9 mouse cellular contexts compared by ENCODE assay signal in the genomic region with DNA sequence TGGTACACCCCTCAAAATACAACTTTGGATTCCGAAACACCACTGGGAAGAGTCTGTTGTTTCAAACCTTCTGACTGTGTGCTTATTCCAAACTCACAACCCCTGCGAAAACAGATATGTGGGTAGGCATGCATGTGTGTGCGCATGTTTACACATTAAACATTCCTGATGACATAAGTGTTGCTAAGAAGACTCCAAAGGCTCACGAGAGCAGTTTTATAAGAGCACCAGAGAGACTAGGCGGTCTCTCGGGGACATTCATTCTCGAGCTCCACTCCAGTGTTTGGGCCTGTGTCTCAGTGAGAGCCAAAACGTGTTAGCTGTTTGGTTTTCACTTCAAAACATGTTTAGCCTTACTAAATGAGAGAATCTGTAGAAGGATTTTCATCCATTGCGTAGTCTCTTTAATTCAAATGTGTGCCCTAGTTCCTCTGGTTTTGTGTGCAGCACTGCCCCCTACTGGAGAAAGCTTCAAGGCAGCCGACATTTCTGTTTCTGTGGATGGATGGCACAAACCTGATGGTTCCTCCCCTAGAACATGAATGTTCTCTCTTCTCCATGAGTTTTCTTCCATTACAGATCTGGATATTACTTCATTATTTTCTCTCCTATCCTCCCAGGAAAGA. TPM values are rescaled to one million over a fixed set of nuclear protein-coding genes. Genes with fewer than 3 reads are reported as not detected.
DNase-seq lines count a peak whose midpoint lies in the region; ATAC-seq and TF ChIP-seq lines count a peak whose summit lies in the region.
"Had no signal": no experiment of that assay in that cellular context is flagged by ENCODE, and none has a peak within 500 bp of the region (broad histone marks: within the 10 kb centered on the region; RNA-seq: fewer than 3 reads in every experiment).

No protein-coding gene starts in this region.

- H3K4me3 ChIP-seq in liver, adult 2 months (ENCODE audit: insufficient read depth, low read depth, low read length), result no peak overlapping the region
- no peak overlapping the region for H3K4me3 ChIP-seq in neural tube, embryonic 14.5 days (ENCODE audit: low read depth, low read length)
- H3K4me3 ChIP-seq: heart, embryonic 15.5 days had no signal

- H3K4me2 ChIP-seq in neural tube, embryonic 14.5 days (ENCODE audit: low read depth, low read length), result no peak overlapping the region
- H3K4me2 ChIP-seq: heart, embryonic 15.5 days had no signal

- H3K27ac ChIP-seq in liver, adult 2 months (replicated peaks; ENCODE audit: insufficient read depth, low read depth, low read length), result no peak overlapping the region
- H3K27ac ChIP-seq in neural tube, embryonic 14.5 days (ENCODE audit: low read depth, low read length), result no peak overlapping the region
- H3K27ac ChIP-seq: heart, embryonic 15.5 days had no signal

- no peaks in the 10 kb centered on the region for H3K9me3 ChIP-seq in neural tube, embryonic 14.5 days (ENCODE audit: control insufficient read depth, low read length)
- H3K9me3 ChIP-seq: heart, embryonic 15.5 days had no signal

- 66% methylated on average over 10 of the region's 10 CpGs for WGBS in liver, adult 2 months
- WGBS in neural tube, embryonic 14.5 days, result 62% methylated on average over 10 of the region's 10 CpGs

- no peak overlapping the region for H3K9ac ChIP-seq in liver, adult 2 months (ENCODE audit: low read depth, low read length)
- H3K9ac ChIP-seq in neural tube, embryonic 14.5 days (replicated peaks; ENCODE audit: low read depth, low read length), result no peak overlapping the region
- H3K9ac ChIP-seq: heart, embryonic 15.5 days had no signal

- H3K27me3 ChIP-seq in liver, adult 2 months (ENCODE audit: control insufficient read depth, insufficient read depth, low read length), result no peaks in the 10 kb centered on the region
- H3K27me3 ChIP-seq in neural tube, embryonic 14.5 days (ENCODE audit: control insufficient read depth, insufficient read depth, low read length), result no peaks in the 10 kb centered on the region

- TF ChIP-seq CTCF in liver, adult 2 months (IDR thresholded peaks at IDR 0.05; ENCODE audit: low read depth, low read length), result peak; percentile 71

- 0 out of 2 replicates have a peak, but pooled peaks cover 1% of the 10 kb centered on the region for H3K4me1 ChIP-seq in liver, adult 2 months (ENCODE audit: control insufficient read depth, insufficient read depth, low read length)
- H3K4me1 ChIP-seq in neural tube, embryonic 14.5 days (ENCODE audit: control insufficient read depth, insufficient read depth, low read length), result no peaks in the 10 kb centered on the region
- H3K4me1 ChIP-seq: heart, embryonic 15.5 days had no signal

- ATAC-seq in neural tube, embryonic 14.5 days (ENCODE audit: low read depth), result peak; percentile 58; the same call in 1 of the 2 replicates
- ATAC-seq in monocyte, adult 5-6 weeks (replicated peaks; ENCODE audit: insufficient number of reproducible peaks, low FRiP score, low TSS enrichment, poor library complexity, severe bottlenecking), result no peak

- peak; percentile 54 for DNase-seq in A20 (ENCODE audit: low read depth, low spot score)
- peak; percentile 20 for DNase-seq in MEL-GATA-1-ER (ENCODE audit: extremely low read depth, low read depth)
- DNase-seq in cerebellum, adult 9-10 months, result peak; percentile 37
- peak; percentile 22 to 65 for DNase-seq in frontal cortex, postnatal 10 days (ENCODE audit: low spot score in 2 of 2)
- DNase-seq in kidney, adult 9 months, result peak; percentile 70
- peak; percentile 52 for DNase-seq in liver, adult 2 months (ENCODE audit: extremely low read depth, low read depth, low spot score)

- H3K79me2 ChIP-seq in liver, adult 2 months (ENCODE audit: control insufficient read depth, insufficient read depth, low read length), result no peaks in the 10 kb centered on the region

- TF ChIP-seq POLR2A in liver, adult 2 months (IDR thresholded peaks at IDR 0.05; ENCODE audit: extremely low read depth, insufficient read depth, low read length), result no peak

- no peaks in the 10 kb centered on the region for H3K36me3 ChIP-seq in liver, adult 2 months (ENCODE audit: control insufficient read depth, insufficient read depth, low read length)
- no peaks in the 10 kb centered on the region for H3K36me3 ChIP-seq in neural tube, embryonic 14.5 days (ENCODE audit: control insufficient read depth, insufficient read depth, low read length)
- H3K36me3 ChIP-seq: heart, embryonic 15.5 days had no signal

RNA-seq across cellular contexts. Expression of a gene that starts 24.2 kb away (rescaled TPM):
- total RNA-seq in liver, adult 2 months (2014; rRNA removed), result 7.3 and 7.8 TPM in 2 replicates
- 1.5 and 1.7 TPM in 2 replicates for polyA plus RNA-seq in liver, adult 2 months (2012; rRNA removed)
- polyA plus RNA-seq in neural tube, embryonic 14.5 days (2014; fragmentation: Nextera tagmentation; extraction: Ambion mirVana), result 14.6 and 25.5 TPM in 2 replicates
- total RNA-seq in monocyte, adult 5-6 weeks (2017), result 9.9 to 17.1 TPM (median 16.4 TPM) in 3 replicates

Comparison
In these comparisons a context has a peak if more than half of its experiments do, and no peak if none do; other contexts are left out.
1. DNase-seq: peak in every context shown above with its lines; median percentile 70 in kidney, adult 9 months; 54 in A20; 52 in liver, adult 2 months; 44 in frontal cortex, postnatal 10 days; 37 in cerebellum, adult 9-10 months; 20 in MEL-GATA-1-ER.